Mouse (Mus musculus) midbrain, embryonic 13.5 days (tissue): Measurements from ENCODE around the gene Ppp1r3e. TPM values are rescaled to one million over a fixed set of nuclear protein-coding genes. Genes with fewer than 3 reads are reported as not detected.

ENCODE experiments used
- ATAC-seq: fragments of 200-750 bp; cut with Nextera tagmentation; 2 replicates; pipeline ENCODE4 v1.8.0; 2017; ENCODE audit warnings: mild to moderate bottlenecking, moderate TSS enrichment, moderate library complexity
- H3K27ac ChIP-seq: fragments of 300-500 bp; sonication (generic); 2 replicates; pipeline ENCODE4 v1.5.1; 2015; ENCODE audit warnings: inconsistent platforms, mild to moderate bottlenecking, moderate library complexity
- H3K27me3 ChIP-seq: fragments of 300-500 bp; sonication (generic); 2 replicates; pipeline ENCODE4 v1.6.1; 2015; ENCODE audit warnings: mild to moderate bottlenecking, inconsistent platforms
- H3K36me3 ChIP-seq: fragments of 300-500 bp; sonication (generic); 2 replicates; pipeline ENCODE4 v1.6.1; 2015; ENCODE audit warnings: mild to moderate bottlenecking, inconsistent platforms
- H3K4me1 ChIP-seq: fragments of 300-500 bp; sonication (generic); replicated peaks from 2 replicates; pipeline ENCODE4 v1.6.1; 2015; ENCODE audit warnings: inconsistent platforms
- H3K4me2 ChIP-seq: fragments of 300-500 bp; sonication (generic); replicated peaks from 2 replicates; pipeline ENCODE4 v1.6.1; 2015; ENCODE audit warnings: moderate library complexity, mild to moderate bottlenecking, inconsistent platforms
- H3K4me3 ChIP-seq: fragments of 300-500 bp; sonication (generic); replicated peaks from 2 replicates; pipeline ENCODE4 v1.5.1; 2015; ENCODE audit warnings: mild to moderate bottlenecking, inconsistent platforms
- H3K9ac ChIP-seq: fragments of 300-500 bp; sonication (generic); replicated peaks from 2 replicates; pipeline ENCODE4 v1.6.1; 2015; ENCODE audit warnings: mild to moderate bottlenecking, inconsistent platforms
- H3K9me3 ChIP-seq: fragments of 300-500 bp; sonication (generic); 2 replicates; pipeline ENCODE4 v1.6.1; 2016; ENCODE audit warnings: mild to moderate bottlenecking, inconsistent platforms
- WGBS: fragments of 180-500 bp; shearing (Covaris S2); methylation state at CpG from one replicate; pipeline ENCODE4 v1.1.7; 2015; 5-methylcytosine and 5-hydroxymethylcytosine counted together
- polyA plus RNA-seq: library from polyadenylated mRNA; unstranded; fragments of >200 nt; fragmentation: Nextera tagmentation; extraction: Ambion mirVana; gene quantifications from 2 replicates; pipeline ENCODE4 v1.2.1, GENCODE M21; 2015

Gene Ppp1r3e
- polyA plus RNA-seq, result 0.98 and 2.2 TPM in 2 replicates

- H3K36me3 ChIP-seq, result no peaks in the 10 kb centered on the region; the same call in 1 of the 2 replicates
- peaks cover 9% of the 10 kb centered on the region; the same call in 1 of the 2 replicates for H3K27me3 ChIP-seq
- peaks cover 18% of the 10 kb centered on the region for H3K4me1 ChIP-seq
- ATAC-seq, result peak; percentile 77
- no peaks in the 10 kb centered on the region for H3K9me3 ChIP-seq
- peak within 1 kb of the TSS; percentile 92 for H3K27ac ChIP-seq
- WGBS, result under 1% methylated on average over 50 of the region's 61 CpGs
- H3K4me2 ChIP-seq, result peak within 1 kb of the TSS; percentile 97
- peak within 1 kb of the TSS; percentile 70 for H3K4me3 ChIP-seq
- H3K9ac ChIP-seq, result peak within 1 kb of the TSS; percentile 88
Measured at GRCm38 (mm10) chr14:54877048-54877715, at the start of gene Ppp1r3e. Ppp1r3e (minus strand) TSS chr14:54877550.

- Histone ChIP-seq H3K36me3 (peaks cover 7% of the 10 kb centered on the region), H3K9ac (peak overlapping the region; percentile 73), H3K4me2 (peak overlapping the region; percentile 69), H3K4me3 (peak overlapping the region; percentile 54), H3K27ac (peak overlapping the region; percentile 91), H3K4me1 (peaks cover 44% of the 10 kb centered on the region), H3K27me3 (no peaks in the 10 kb centered on the region), H3K9me3 (peaks cover 6% of the 10 kb centered on the region)
- under 1% methylated on average over 53 of the region's 58 CpGs for WGBS
- peak; percentile 71 for ATAC-seq
Measured at GRCm38 (mm10) chr14:54926401-54927158, 49.2 kb upstream of the Ppp1r3e start.

- Histone ChIP-seq H3K4me1 (peaks cover 44% of the 10 kb centered on the region), H3K4me3 (peak within 1 kb of the TSS; percentile 54), H3K4me2 (peak within 1 kb of the TSS; percentile 69), H3K9me3 (peaks cover 15% of the 10 kb centered on the region), H3K9ac (peak within 1 kb of the TSS; percentile 73), H3K36me3 (peaks cover 16% of the 10 kb centered on the region), H3K27ac (peak within 1 kb of the TSS; percentile 91), H3K27me3 (no peaks in the 10 kb centered on the region)
- WGBS, result under 1% methylated on average over 53 of the region's 57 CpGs
- ATAC-seq, result peak; percentile 68
Measured at GRCm38 (mm10) chr14:54925349-54926342, 48.3 kb upstream of the Ppp1r3e start, which contains the start of gene Efs. Efs (minus strand) TSS chr14:54926126.

GRCm38 (mm10) chr14:54924641-54925348, 47.4 kb upstream of the Ppp1r3e start:
- Histone ChIP-seq H3K9ac (peak overlapping the region; percentile 73), H3K27ac (peak overlapping the region; percentile 91), H3K4me3 (peak overlapping the region; percentile 54), H3K9me3 (peaks cover 16% of the 10 kb centered on the region), H3K27me3 (no peaks in the 10 kb centered on the region), H3K36me3 (peaks cover 25% of the 10 kb centered on the region), H3K4me2 (peak overlapping the region; percentile 69), H3K4me1 (peaks cover 39% of the 10 kb centered on the region)
- 10% methylated on average over 7 of the region's 7 CpGs for WGBS
- ATAC-seq, result peak; percentile 46

GRCm38 (mm10) chr14:54920076-54920685, 42.8 kb upstream of the Ppp1r3e start:
- H3K27me3 ChIP-seq, result no peaks in the 10 kb centered on the region
- peaks cover 16% of the 10 kb centered on the region for H3K4me1 ChIP-seq
- H3K4me3 ChIP-seq, result no peak overlapping the region
- 96% methylated on average over 16 of the region's 16 CpGs for WGBS
- peaks cover 66% of the 10 kb centered on the region for H3K36me3 ChIP-seq
- ATAC-seq, result no peak
- no peak overlapping the region for H3K9ac ChIP-seq
- peaks cover 16% of the 10 kb centered on the region for H3K9me3 ChIP-seq
- no peak overlapping the region for H3K4me2 ChIP-seq
- no peak overlapping the region for H3K27ac ChIP-seq

- H3K9ac ChIP-seq, result peak overlapping the region; percentile 97
- H3K4me2 ChIP-seq, result peak overlapping the region; percentile 92
- peaks cover 45% of the 10 kb centered on the region for H3K4me1 ChIP-seq
- peak overlapping the region; percentile 90 for H3K27ac ChIP-seq
- peak overlapping the region; percentile 79 for H3K4me3 ChIP-seq
- peaks cover 50% of the 10 kb centered on the region for H3K36me3 ChIP-seq
- no peaks in the 10 kb centered on the region for H3K9me3 ChIP-seq
- WGBS, result 14% methylated on average over 10 of the region's 10 CpGs
- H3K27me3 ChIP-seq, result no peaks in the 10 kb centered on the region
- peak; percentile 22; the same call in 1 of the 2 replicates for ATAC-seq
Measured at GRCm38 (mm10) chr14:54913343-54913742, 36.0 kb upstream of the Ppp1r3e start.

- Histone ChIP-seq H3K4me3 (peak within 1 kb of the TSS; percentile 79), H3K27me3 (no peaks in the 10 kb centered on the region), H3K4me2 (peak within 1 kb of the TSS; percentile 92), H3K9ac (peak within 1 kb of the TSS; percentile 97), H3K9me3 (no peaks in the 10 kb centered on the region), H3K36me3 (peaks cover 51% of the 10 kb centered on the region), H3K27ac (peak within 1 kb of the TSS; percentile 90), H3K4me1 (peaks cover 48% of the 10 kb centered on the region)
- under 1% methylated on average over 28 of the region's 28 CpGs for WGBS
- ATAC-seq, result peak; percentile 98
Measured at GRCm38 (mm10) chr14:54912886-54913285, 35.5 kb upstream of the Ppp1r3e start, which contains the start of gene Slc22a17. Slc22a17 (minus strand) TSS chr14:54913132.

- Histone ChIP-seq H3K4me3 (peak overlapping the region; percentile 79), H3K4me2 (peak overlapping the region; percentile 92), H3K36me3 (peaks cover 52% of the 10 kb centered on the region), H3K27ac (peak overlapping the region; percentile 90), H3K9ac (peak overlapping the region; percentile 97), H3K9me3 (no peaks in the 10 kb centered on the region), H3K27me3 (no peaks in the 10 kb centered on the region), H3K4me1 (peaks cover 49% of the 10 kb centered on the region)
- 3% methylated on average over 44 of the region's 69 CpGs for WGBS
- ATAC-seq, result peak; percentile 75
Measured at GRCm38 (mm10) chr14:54912109-54912850, 34.9 kb upstream of the Ppp1r3e start.

- H3K9me3 ChIP-seq, result no peaks in the 10 kb centered on the region
- no peak overlapping the region for H3K4me3 ChIP-seq
- H3K4me2 ChIP-seq, result no peak overlapping the region
- H3K36me3 ChIP-seq, result peaks cover 66% of the 10 kb centered on the region
- no peak overlapping the region for H3K27ac ChIP-seq
- WGBS, result 95% methylated on average over 7 of the region's 7 CpGs
- H3K4me1 ChIP-seq, result peaks cover 46% of the 10 kb centered on the region
- H3K27me3 ChIP-seq, result no peaks in the 10 kb centered on the region
- no peak overlapping the region for H3K9ac ChIP-seq
- no peak for ATAC-seq
Measured at GRCm38 (mm10) chr14:54908682-54909081, 31.3 kb upstream of the Ppp1r3e start.

GRCm38 (mm10) chr14:54903641-54904040, 26.3 kb upstream of the Ppp1r3e start:
- Histone ChIP-seq H3K4me2 (no peak overlapping the region), H3K9me3 (no peaks in the 10 kb centered on the region), H3K27me3 (no peaks in the 10 kb centered on the region), H3K4me1 (0 out of 2 replicates have a peak, but pooled peaks cover 7% of the 10 kb centered on the region), H3K4me3 (no peak overlapping the region), H3K27ac (no peak overlapping the region), H3K9ac (no peak overlapping the region), H3K36me3 (peaks cover 56% of the 10 kb centered on the region)
- 93% methylated on average over 4 of the region's 4 CpGs for WGBS
- ATAC-seq, result no peak
